8 mouse cellular contexts compared by ENCODE assay signal in genomic region chr17:26253399-26253798, GRCm38 (mm10). TPM values are rescaled to one million over a fixed set of nuclear protein-coding genes. Genes with fewer than 3 reads are reported as not detected.
A peak's percentile ranks its signal among the peaks of the same experiment; 100 is the strongest.
DNase-seq lines count a peak whose midpoint lies in the region; ATAC-seq and TF ChIP-seq lines count a peak whose summit lies in the region.

No protein-coding gene starts in this region.

- WGBS in lung, embryonic 16.5 days, result 0% methylated on average over 24 of the region's 24 CpGs
- under 1% methylated on average over 24 of the region's 24 CpGs for WGBS in limb, embryonic 13.5 days
- WGBS in stomach, embryonic 14.5 days, result under 1% methylated on average over 24 of the region's 24 CpGs

- peak overlapping the region; percentile 98 for H3K9ac ChIP-seq in lung, embryonic 16.5 days (ENCODE audit: low read length)
- peak overlapping the region; percentile 98 for H3K9ac ChIP-seq in limb, embryonic 13.5 days
- H3K9ac ChIP-seq in stomach, embryonic 14.5 days (replicated peaks; ENCODE audit: low read depth, low read length), result peak overlapping the region; percentile 89

- H3K9me3 ChIP-seq in lung, embryonic 16.5 days (ENCODE audit: control insufficient read depth, low read length), result no peaks in the 10 kb centered on the region
- H3K9me3 ChIP-seq in limb, embryonic 13.5 days, result no peaks in the 10 kb centered on the region
- H3K9me3 ChIP-seq in stomach, embryonic 14.5 days (ENCODE audit: control insufficient read depth, low read depth, low read length), result no peaks in the 10 kb centered on the region

- H3K4me2 ChIP-seq in lung, embryonic 16.5 days (ENCODE audit: low read depth, low read length), result peak overlapping the region; percentile 78
- H3K4me2 ChIP-seq in limb, embryonic 13.5 days (replicated peaks), result peak overlapping the region; percentile 64
- H3K4me2 ChIP-seq in stomach, embryonic 14.5 days (replicated peaks; ENCODE audit: low read depth, low read length), result peak overlapping the region; percentile 92

- no peaks in the 10 kb centered on the region for H3K27me3 ChIP-seq in lung, embryonic 16.5 days (ENCODE audit: control insufficient read depth, insufficient read depth, low read depth, low read length)
- H3K27me3 ChIP-seq in limb, embryonic 13.5 days, result no peaks in the 10 kb centered on the region
- H3K27me3 ChIP-seq in stomach, embryonic 14.5 days (ENCODE audit: control insufficient read depth, insufficient read depth, low read length), result no peaks in the 10 kb centered on the region

- DNase-seq in lung, postnatal 14 days, result no peak
- no peak for DNase-seq in cerebellum, adult 18-20 months
- DNase-seq in cerebellum, adult 8-10 months, result no peak
- DNase-seq in kidney, adult 9 months, result no peak

- TF ChIP-seq POLR2A in embryonic fibroblast, embryonic 13.5 days (IDR thresholded peaks at IDR 0.05; ENCODE audit: low read depth, low read length), result no peak

- peak overlapping the region; percentile 100 for H3K4me3 ChIP-seq in lung, embryonic 16.5 days (ENCODE audit: low read length)
- peak overlapping the region; percentile 97 for H3K4me3 ChIP-seq in embryonic fibroblast, embryonic 13.5 days (ENCODE audit: insufficient read depth, low read length)
- H3K4me3 ChIP-seq in limb, embryonic 13.5 days, result peak overlapping the region; percentile 94
- peak overlapping the region; percentile 73 for H3K4me3 ChIP-seq in stomach, embryonic 14.5 days (ENCODE audit: low read depth, low read length)

- peak overlapping the region; percentile 98 for H3K27ac ChIP-seq in lung, embryonic 16.5 days (ENCODE audit: low read length)
- peak overlapping the region; percentile 94 for H3K27ac ChIP-seq in embryonic fibroblast, embryonic 13.5 days (ENCODE audit: insufficient read depth, low read length)
- peak overlapping the region; percentile 98 for H3K27ac ChIP-seq in limb, embryonic 13.5 days
- peak overlapping the region; percentile 98 for H3K27ac ChIP-seq in stomach, embryonic 14.5 days (ENCODE audit: low read length)

- peaks cover 14% of the 10 kb centered on the region for H3K36me3 ChIP-seq in lung, embryonic 16.5 days (ENCODE audit: control insufficient read depth, insufficient read depth, low read length)
- peaks cover 23% of the 10 kb centered on the region for H3K36me3 ChIP-seq in limb, embryonic 13.5 days
- peaks cover 25% of the 10 kb centered on the region for H3K36me3 ChIP-seq in stomach, embryonic 14.5 days (ENCODE audit: control insufficient read depth, insufficient read depth, low read length)

- peaks cover 6% of the 10 kb centered on the region for H3K4me1 ChIP-seq in lung, embryonic 16.5 days (replicated peaks; ENCODE audit: control insufficient read depth, insufficient read depth, low read length)
- H3K4me1 ChIP-seq in embryonic fibroblast, embryonic 13.5 days (ENCODE audit: control insufficient read depth, insufficient read depth, low read length), result no peaks in the 10 kb centered on the region
- peaks cover 13% of the 10 kb centered on the region for H3K4me1 ChIP-seq in limb, embryonic 13.5 days
- peaks cover 6% of the 10 kb centered on the region for H3K4me1 ChIP-seq in stomach, embryonic 14.5 days (ENCODE audit: control insufficient read depth, insufficient read depth, low read length)

- ATAC-seq in lung, embryonic 16.5 days (ENCODE audit: low read depth), result no peak; the same call in 1 of the 2 replicates
- ATAC-seq in limb, embryonic 13.5 days (ENCODE audit: low FRiP score, low read depth), result no peak
- no peak for ATAC-seq in stomach, embryonic 14.5 days (ENCODE audit: insufficient number of reproducible peaks, insufficient read depth, low FRiP score, low read depth)

- no peak for TF ChIP-seq CTCF in embryonic fibroblast, embryonic 13.5 days (IDR thresholded peaks at IDR 0.05; ENCODE audit: borderline replicate concordance, insufficient read depth, low read length)

RNA-seq across cellular contexts. Expression of gene Luc7l, which starts 0.7 kb away (rescaled TPM):
- polyA plus RNA-seq in lung, embryonic 16.5 days (2015; fragmentation: Nextera tagmentation; extraction: Ambion mirVana), result 79.8 and 86.9 TPM in 2 replicates
- 44.1 and 45.0 TPM in 2 replicates for polyA plus RNA-seq in embryonic fibroblast, embryonic 13.5 days (2011; ENCODE audit: insufficient read length, low read depth, missing spikeins)
- polyA plus RNA-seq in limb, embryonic 13.5 days (2015; fragmentation: Nextera tagmentation; extraction: Ambion mirVana), result 127 and 129 TPM in 2 replicates
- 106 and 108 TPM in 2 replicates for polyA plus RNA-seq in stomach, embryonic 14.5 days (2014; fragmentation: Nextera tagmentation; extraction: Ambion mirVana)

RNA-seq across cellular contexts. Expression of gene Fam234a, which starts 9.4 kb away (rescaled TPM):
- 46.9 and 49.6 TPM in 2 replicates for polyA plus RNA-seq in lung, embryonic 16.5 days (2015; fragmentation: Nextera tagmentation; extraction: Ambion mirVana)
- polyA plus RNA-seq in embryonic fibroblast, embryonic 13.5 days (2011; ENCODE audit: insufficient read length, low read depth, missing spikeins), result 47.2 and 57.3 TPM in 2 replicates
- 44.0 and 44.7 TPM in 2 replicates for polyA plus RNA-seq in limb, embryonic 13.5 days (2015; fragmentation: Nextera tagmentation; extraction: Ambion mirVana)
- polyA plus RNA-seq in stomach, embryonic 14.5 days (2014; fragmentation: Nextera tagmentation; extraction: Ambion mirVana), result 49.2 and 51.1 TPM in 2 replicates

RNA-seq across cellular contexts. Expression of gene Arhgdig, which starts 45.8 kb away (rescaled TPM):
- 3.6 and 4.3 TPM in 2 replicates for polyA plus RNA-seq in lung, embryonic 16.5 days (2015; fragmentation: Nextera tagmentation; extraction: Ambion mirVana)
- 5.8 and 9.3 TPM in 2 replicates for polyA plus RNA-seq in embryonic fibroblast, embryonic 13.5 days (2011; ENCODE audit: insufficient read length, low read depth, missing spikeins)
- polyA plus RNA-seq in limb, embryonic 13.5 days (2015; fragmentation: Nextera tagmentation; extraction: Ambion mirVana), result 7.1 and 8.1 TPM in 2 replicates
- 12.9 and 13.6 TPM in 2 replicates for polyA plus RNA-seq in stomach, embryonic 14.5 days (2014; fragmentation: Nextera tagmentation; extraction: Ambion mirVana)

RNA-seq across cellular contexts. Expression of gene Rgs11, which starts 50.6 kb away (rescaled TPM):
- 10.9 and 13.3 TPM in 2 replicates for polyA plus RNA-seq in lung, embryonic 16.5 days (2015; fragmentation: Nextera tagmentation; extraction: Ambion mirVana)
- 2.2 and 2.8 TPM in 2 replicates for polyA plus RNA-seq in embryonic fibroblast, embryonic 13.5 days (2011; ENCODE audit: insufficient read length, low read depth, missing spikeins)
- 7.0 and 7.8 TPM in 2 replicates for polyA plus RNA-seq in limb, embryonic 13.5 days (2015; fragmentation: Nextera tagmentation; extraction: Ambion mirVana)
- 18.3 and 19.3 TPM in 2 replicates for polyA plus RNA-seq in stomach, embryonic 14.5 days (2014; fragmentation: Nextera tagmentation; extraction: Ambion mirVana)

RNA-seq across cellular contexts. Expression of gene Pdia2, which starts 54.5 kb away (rescaled TPM):
- polyA plus RNA-seq in lung, embryonic 16.5 days (2015; fragmentation: Nextera tagmentation; extraction: Ambion mirVana), result 0.20 and 0.31 TPM in 2 replicates
- polyA plus RNA-seq in embryonic fibroblast, embryonic 13.5 days (2011; ENCODE audit: insufficient read length, low read depth, missing spikeins), result not detected in 2 replicates
- 0.25 and 0.91 TPM in 2 replicates for polyA plus RNA-seq in limb, embryonic 13.5 days (2015; fragmentation: Nextera tagmentation; extraction: Ambion mirVana)
- 2.3 and 6.5 TPM in 2 replicates for polyA plus RNA-seq in stomach, embryonic 14.5 days (2014; fragmentation: Nextera tagmentation; extraction: Ambion mirVana)
